Mouse (Mus musculus): ENCODE data around the gene 1700016D06Rik. TPM values are rescaled to one million over a fixed set of nuclear protein-coding genes. Genes with fewer than 3 reads are reported as not detected.
"Not testable (repeated sequence)": the region's sequence is repeated elsewhere in the genome, so short reads cannot be mapped to it uniquely, and the experiment has no call there.

1700016D06Rik gene
- polyA plus RNA-seq, 1 experiment, result not detected

GRCm38 (mm10) chr8:11684558-11684957 is 16.3 kb downstream of the 1700016D06Rik start:
- WGBS, result 76% methylated on average over 7 of the region's 7 CpGs
- no peak for TF ChIP-seq POLR2A (IDR thresholded peaks at IDR 0.05; ENCODE audit: borderline replicate concordance, control insufficient read depth, low read depth, low read length)
- Histone ChIP-seq H3K27ac (ENCODE audit: control insufficient read depth, insufficient read depth, low read depth, low read length, poor library complexity) (no peak overlapping the region), H3K4me1 (ENCODE audit: control insufficient read depth, insufficient read depth, low read length) (no peaks in the 10 kb centered on the region), H3K4me3 (replicated peaks; ENCODE audit: control insufficient read depth, low read depth, low read length) (no peak overlapping the region)

- WGBS, result 62% methylated on average over 2 of the region's 2 CpGs
- H3K4me1 ChIP-seq (ENCODE audit: control insufficient read depth, insufficient read depth, low read length), result no peaks in the 10 kb centered on the region
- TF ChIP-seq CTCF (IDR thresholded peaks at IDR 0.05; ENCODE audit: control insufficient read depth, insufficient read depth, low read length) (no peak), POLR2A (IDR thresholded peaks at IDR 0.05; ENCODE audit: borderline replicate concordance, control insufficient read depth, low read depth, low read length) (no peak)
- H3K4me3 ChIP-seq (replicated peaks; ENCODE audit: control insufficient read depth, low read depth, low read length), result no peak overlapping the region
- H3K27ac ChIP-seq (ENCODE audit: control insufficient read depth, insufficient read depth, low read depth, low read length, poor library complexity), result no peak overlapping the region
Observed at GRCm38 (mm10) chr8:11668308-11668707, 32.6 kb downstream of the 1700016D06Rik start.

DNA sequence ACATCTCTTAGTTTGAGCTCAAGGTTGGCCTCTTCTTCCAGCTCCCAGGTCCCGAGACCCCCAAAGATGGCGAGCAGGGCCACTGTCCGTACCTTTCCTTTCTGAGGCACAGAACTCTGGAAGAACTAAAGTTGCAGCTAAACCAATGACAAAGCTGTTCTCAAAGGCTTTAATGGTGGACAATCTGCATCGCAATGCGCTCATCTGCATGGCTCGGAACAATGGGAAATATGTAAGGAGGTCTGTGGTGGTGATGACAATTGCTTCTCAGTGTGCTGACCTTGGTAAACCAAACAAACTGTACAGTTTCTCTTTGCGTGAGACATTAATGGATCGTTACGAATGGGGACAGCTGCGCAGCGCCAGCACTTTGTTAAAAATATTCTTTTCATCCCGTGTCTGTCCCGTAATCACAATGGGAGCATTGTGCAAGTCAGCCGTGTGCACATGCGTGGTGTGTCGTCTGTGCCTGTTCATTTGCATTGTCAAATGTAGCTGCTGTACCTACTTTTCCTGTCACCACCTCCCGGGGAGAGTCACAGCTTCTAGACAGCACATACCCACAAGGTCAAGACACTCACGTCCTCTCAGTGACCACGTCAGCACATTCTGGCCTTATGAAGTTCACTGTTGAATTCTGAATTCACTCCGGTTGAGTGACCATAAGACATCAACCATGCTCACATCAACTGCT is 34.7 kb downstream of the 1700016D06Rik start:
- H3K4me3 ChIP-seq (replicated peaks; ENCODE audit: control insufficient read depth, low read depth, low read length); H3K27ac ChIP-seq (ENCODE audit: control insufficient read depth, insufficient read depth, low read depth, low read length, poor library complexity); H3K4me1 ChIP-seq (ENCODE audit: control insufficient read depth, insufficient read depth, low read length): not testable (repeated sequence)
- 81% methylated on average over 20 of the region's 20 CpGs for WGBS

DNA sequence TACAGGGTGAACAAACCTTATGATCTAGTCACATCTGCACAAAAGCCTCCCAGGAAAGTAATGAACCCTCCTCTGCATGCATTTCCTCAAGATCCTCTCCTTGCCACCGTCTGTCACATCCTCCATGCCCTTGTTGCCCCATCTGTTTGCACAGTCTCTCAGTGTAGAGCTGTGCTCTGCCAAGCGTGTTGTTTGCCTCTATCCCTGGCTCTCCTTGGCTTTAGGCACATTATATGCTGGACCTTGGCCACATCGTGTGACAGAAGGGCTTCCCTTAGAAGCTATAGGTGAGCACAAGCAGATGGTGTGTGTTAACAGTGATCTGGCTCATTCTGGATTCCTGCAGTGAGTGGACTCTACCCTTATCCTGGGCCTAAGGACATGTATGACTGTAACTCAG is 38.9 kb downstream of the 1700016D06Rik start:
- H3K27ac ChIP-seq (ENCODE audit: control insufficient read depth, insufficient read depth, low read depth, low read length, poor library complexity), result no peak overlapping the region
- no peak for TF ChIP-seq POLR2A (IDR thresholded peaks at IDR 0.05; ENCODE audit: borderline replicate concordance, control insufficient read depth, low read depth, low read length)
- TF ChIP-seq CTCF (IDR thresholded peaks at IDR 0.05; ENCODE audit: control insufficient read depth, insufficient read depth, low read length), result no peak
- WGBS, result 77% methylated on average over 3 of the region's 3 CpGs
- H3K4me1 ChIP-seq (ENCODE audit: control insufficient read depth, insufficient read depth, low read length), result no peaks in the 10 kb centered on the region
- no peak overlapping the region for H3K4me3 ChIP-seq (replicated peaks; ENCODE audit: control insufficient read depth, low read depth, low read length)

GRCm38 (mm10) chr8:11650021-11650420 is 50.8 kb downstream of the 1700016D06Rik start:
- Histone ChIP-seq H3K4me1 (ENCODE audit: control insufficient read depth, insufficient read depth, low read length) (no peaks in the 10 kb centered on the region), H3K4me3 (replicated peaks; ENCODE audit: control insufficient read depth, low read depth, low read length) (no peak overlapping the region), H3K27ac (ENCODE audit: control insufficient read depth, insufficient read depth, low read depth, low read length, poor library complexity) (no peak overlapping the region)
- no peak for TF ChIP-seq CTCF (IDR thresholded peaks at IDR 0.05; ENCODE audit: control insufficient read depth, insufficient read depth, low read length)
- no peak for TF ChIP-seq POLR2A (IDR thresholded peaks at IDR 0.05; ENCODE audit: borderline replicate concordance, control insufficient read depth, low read depth, low read length)
- WGBS, result 85% methylated on average over 5 of the region's 5 CpGs

GRCm38 (mm10) chr8:11643123-11643522 is 57.7 kb downstream of the 1700016D06Rik start:
- H3K4me1 ChIP-seq (ENCODE audit: control insufficient read depth, insufficient read depth, low read length), result no peaks in the 10 kb centered on the region
- no peak overlapping the region for H3K4me3 ChIP-seq (replicated peaks; ENCODE audit: control insufficient read depth, low read depth, low read length)
- 69% methylated on average over 2 of the region's 2 CpGs for WGBS
- H3K27ac ChIP-seq (ENCODE audit: control insufficient read depth, insufficient read depth, low read depth, low read length, poor library complexity), result no peak overlapping the region
- TF ChIP-seq POLR2A (IDR thresholded peaks at IDR 0.05; ENCODE audit: borderline replicate concordance, control insufficient read depth, low read depth, low read length), result no peak
- no peak for TF ChIP-seq CTCF (IDR thresholded peaks at IDR 0.05; ENCODE audit: control insufficient read depth, insufficient read depth, low read length)

- Histone ChIP-seq H3K4me3 (replicated peaks; ENCODE audit: control insufficient read depth, low read depth, low read length) (no peak overlapping the region), H3K4me1 (ENCODE audit: control insufficient read depth, insufficient read depth, low read length) (no peaks in the 10 kb centered on the region), H3K27ac (ENCODE audit: control insufficient read depth, insufficient read depth, low read depth, low read length, poor library complexity) (no peak overlapping the region)
- WGBS, result 82% methylated on average over 2 of the region's 2 CpGs
- no peak for TF ChIP-seq CTCF (IDR thresholded peaks at IDR 0.05; ENCODE audit: control insufficient read depth, insufficient read depth, low read length)
- TF ChIP-seq POLR2A (IDR thresholded peaks at IDR 0.05; ENCODE audit: borderline replicate concordance, control insufficient read depth, low read depth, low read length), result no peak
Observed at GRCm38 (mm10) chr8:11640606-11641005, 60.3 kb downstream of the 1700016D06Rik start.

- no peak overlapping the region for H3K27ac ChIP-seq (ENCODE audit: control insufficient read depth, insufficient read depth, low read depth, low read length, poor library complexity)
- H3K4me1 ChIP-seq (ENCODE audit: control insufficient read depth, insufficient read depth, low read length), result no peaks in the 10 kb centered on the region
- TF ChIP-seq POLR2A (IDR thresholded peaks at IDR 0.05; ENCODE audit: borderline replicate concordance, control insufficient read depth, low read depth, low read length) (no peak), CTCF (IDR thresholded peaks at IDR 0.05; ENCODE audit: control insufficient read depth, insufficient read depth, low read length) (no peak)
- WGBS, result 87% methylated on average over 7 of the region's 7 CpGs
- H3K4me3 ChIP-seq (replicated peaks; ENCODE audit: control insufficient read depth, low read depth, low read length), result no peak overlapping the region
Observed at GRCm38 (mm10) chr8:11637531-11637930, 63.3 kb downstream of the 1700016D06Rik start.

Data from bone marrow, adult 2 months (tissue).